Mouse (Mus musculus) heart, adult 2 months (tissue): ENCODE results near the gene Socs2. TPM values are rescaled to one million over a fixed set of nuclear protein-coding genes. Genes with fewer than 3 reads are reported as not detected.

ENCODE experiments used
- DNase-seq, 2 experiments: peaks; one replicate each; pipeline ENCODE4 v3.0.0; 2021
- H3K27ac ChIP-seq: fragments of 200-600 bp; 2 replicates; pipeline ENCODE4 v1.8.1; 2022
- H3K27me3 ChIP-seq: fragments of 200-500 bp; 2 replicates; pipeline ENCODE4 v1.6.1; 2012; ENCODE audit warnings: mild to moderate bottlenecking, low read length, inconsistent platforms, mixed read lengths; ENCODE audit not compliant: control insufficient read depth, insufficient read depth
- H3K36me3 ChIP-seq: fragments of 200-500 bp; 2 replicates; pipeline ENCODE4 v1.6.1; 2012; ENCODE audit warnings: low read length, inconsistent platforms; ENCODE audit not compliant: control insufficient read depth, insufficient read depth
- H3K4me1 ChIP-seq: fragments of 200-500 bp; 2 replicates; pipeline ENCODE4 v1.6.1; 2011; ENCODE audit warnings: low read length; ENCODE audit not compliant: control insufficient read depth, insufficient read depth
- H3K4me3 ChIP-seq: fragments of 200-600 bp; 2 replicates; pipeline ENCODE4 v1.8.1; 2022
- H3K79me2 ChIP-seq: fragments of 200-500 bp; replicated peaks from 2 replicates; pipeline ENCODE4 v1.6.1; 2012; ENCODE audit warnings: mild to moderate bottlenecking, inconsistent platforms, low read length, moderate library complexity, mixed read lengths; ENCODE audit not compliant: control insufficient read depth, insufficient read depth
- H3K9ac ChIP-seq: fragments of 200-500 bp; 2 replicates; pipeline ENCODE4 v1.6.1; 2012; ENCODE audit warnings: low read depth, mild to moderate bottlenecking, control low read depth, inconsistent platforms, low read length, mixed read lengths
- CTCF ChIP-seq: fragments of 200-600 bp; IDR thresholded peaks from 2 replicates; pipeline ENCODE4 v1.8.1; 2022; ENCODE audit warnings: antibody characterized with exemption, mild to moderate bottlenecking, moderate library complexity
- EP300 ChIP-seq: fragments of 200-500 bp; IDR thresholded peaks from 2 replicates; pipeline ENCODE4 v1.6.1; 2011; ENCODE audit warnings: low read depth, low read length, control low read depth; ENCODE audit not compliant: insufficient read depth
- POLR2A ChIP-seq: fragments of 200-500 bp; IDR thresholded peaks from 2 replicates; pipeline ENCODE4 v1.6.1; 2011; ENCODE audit warnings: mild to moderate bottlenecking, low read depth, low read length, control low read depth; ENCODE audit not compliant: insufficient read depth
- WGBS: fragments of 180-500 bp; shearing (Covaris S2); methylation state at CpG from one replicate; pipeline ENCODE4 v1.1.7; 2018; 5-methylcytosine and 5-hydroxymethylcytosine counted together
- intact Hi-C: fragments of 180-260 bp; cut with DNase I; formaldehyde crosslinking; loops from one replicate; pipeline ENCODE4 v1.15.1; 2025
- polyA plus RNA-seq: library from polyadenylated mRNA; depleted of rRNA; stranded (reverse); fragments of >200 nt; gene quantifications from 2 replicates; pipeline ENCODE4 v1.2.3, GENCODE M21; 2012
- total RNA-seq, 2 experiments: library from RNA; stranded (reverse); gene quantifications; 2 replicates each; pipeline ENCODE4 v1.2.3; 2021

Socs2 gene
- total and polyA plus RNA-seq, 3 experiments: 30.5 to 62.4 (median 49.9) TPM

- Histone ChIP-seq H3K4me3 (no peak overlapping the region), H3K79me2 (peaks cover 7% of the 10 kb centered on the region), H3K9ac (no peak overlapping the region), H3K4me1 (peaks cover 11% of the 10 kb centered on the region), H3K36me3 (peaks cover 38% of the 10 kb centered on the region), H3K27ac (peak overlapping the region; percentile 13; the same call in 1 of the 2 replicates), H3K27me3 (no peaks in the 10 kb centered on the region)
- no peak for DNase-seq
- intact Hi-C loops: no loop called here
- 87% methylated on average over 9 of the region's 9 CpGs for WGBS
- TF ChIP-seq CTCF (no peak), EP300 (no peak), POLR2A (no peak)
These were observed 5.8 kb downstream of the Socs2 start for GRCm38 (mm10) chr10:95411139-95411538.

- H3K36me3 ChIP-seq: peaks cover 38% of the 10 kb centered on the region
These were observed 6.3 kb downstream of the Socs2 start for GRCm38 (mm10) chr10:95410709-95411108.

GRCm38 (mm10) chr10:95410209-95410608, 6.8 kb downstream of the Socs2 start:
- TF ChIP-seq EP300: no peak
- TF ChIP-seq POLR2A: no peak
- TF ChIP-seq CTCF: no peak
- 81% methylated on average over 4 of the region's 4 CpGs for WGBS
- Histone ChIP-seq H3K27me3 (no peaks in the 10 kb centered on the region), H3K27ac (peak overlapping the region; percentile 58; the same call in 1 of the 2 replicates), H3K79me2 (peaks cover 7% of the 10 kb centered on the region), H3K4me1 (peaks cover 11% of the 10 kb centered on the region), H3K9ac (no peak overlapping the region), H3K36me3 (peaks cover 40% of the 10 kb centered on the region), H3K4me3 (no peak overlapping the region)
- intact Hi-C loops: no loop called here
- no peak for DNase-seq

More at GRCm38 (mm10) chr10:95410709-95411108, 6.3 kb downstream of the Socs2 start:
- 77% methylated on average over 7 of the region's 7 CpGs for WGBS
- Histone ChIP-seq H3K4me1 (peaks cover 11% of the 10 kb centered on the region), H3K27ac (no peak overlapping the region; the same call in 1 of the 2 replicates), H3K79me2 (peaks cover 7% of the 10 kb centered on the region), H3K9ac (no peak overlapping the region), H3K27me3 (no peaks in the 10 kb centered on the region), H3K4me3 (no peak overlapping the region)
- TF ChIP-seq EP300: no peak
- TF ChIP-seq POLR2A: no peak
- no peak for TF ChIP-seq CTCF
- intact Hi-C loops: no loop called here
- no peak for DNase-seq

GRCm38 (mm10) chr10:95409149-95409548, 7.8 kb downstream of the Socs2 start:
- peak overlapping the region; percentile 58 for H3K27ac ChIP-seq
- H3K36me3 ChIP-seq: peaks cover 42% of the 10 kb centered on the region
- intact Hi-C loops: no loop called here
- peaks cover 2% of the 10 kb centered on the region; the same call in 1 of the 2 replicates for H3K79me2 ChIP-seq
- H3K4me3 ChIP-seq: no peak overlapping the region
- TF ChIP-seq POLR2A (no peak), CTCF (no peak), EP300 (no peak)
- no peaks in the 10 kb centered on the region for H3K27me3 ChIP-seq
- H3K9ac ChIP-seq: no peak overlapping the region
- peaks cover 11% of the 10 kb centered on the region for H3K4me1 ChIP-seq
- no peak for DNase-seq
- 71% methylated on average over 7 of the region's 7 CpGs for WGBS

GRCm38 (mm10) chr10:95408487-95408886, 8.5 kb downstream of the Socs2 start:
- Histone ChIP-seq H3K27me3 (no peaks in the 10 kb centered on the region), H3K4me1 (peaks cover 11% of the 10 kb centered on the region), H3K36me3 (peaks cover 39% of the 10 kb centered on the region), H3K27ac (peak overlapping the region; percentile 58), H3K4me3 (no peak overlapping the region), H3K9ac (no peak overlapping the region), H3K79me2 (0 out of 2 replicates have a peak, but pooled peaks cover 2% of the 10 kb centered on the region)
- no peak for DNase-seq
- WGBS: 64% methylated on average over 9 of the region's 9 CpGs
- TF ChIP-seq EP300: no peak
- TF ChIP-seq CTCF: no peak
- no peak for TF ChIP-seq POLR2A
- intact Hi-C loops: no loop called here

- intact Hi-C loops: no loop called here
- no peak overlapping the region for H3K9ac ChIP-seq
- TF ChIP-seq EP300 (no peak), POLR2A (no peak)
- H3K4me3 ChIP-seq: no peak overlapping the region
- 70% methylated on average over 12 of the region's 12 CpGs for WGBS
- DNase-seq: no peak
- 0 out of 2 replicates have a peak, but pooled peaks cover 2% of the 10 kb centered on the region for H3K79me2 ChIP-seq
- no peaks in the 10 kb centered on the region for H3K27me3 ChIP-seq
- peak overlapping the region; percentile 58 for H3K27ac ChIP-seq
- H3K36me3 ChIP-seq: peaks cover 39% of the 10 kb centered on the region
- peaks cover 11% of the 10 kb centered on the region for H3K4me1 ChIP-seq
These were observed 9.3 kb downstream of the Socs2 start for GRCm38 (mm10) chr10:95407541-95408160.
